Mouse (Mus musculus): ENCODE data around the gene Cd36. TPM values are rescaled to one million over a fixed set of nuclear protein-coding genes. Genes with fewer than 3 reads are reported as not detected.

Cd36 gene
- polyA plus RNA-seq, 1 experiment from 2014 or later: 0.53 TPM

DNA sequence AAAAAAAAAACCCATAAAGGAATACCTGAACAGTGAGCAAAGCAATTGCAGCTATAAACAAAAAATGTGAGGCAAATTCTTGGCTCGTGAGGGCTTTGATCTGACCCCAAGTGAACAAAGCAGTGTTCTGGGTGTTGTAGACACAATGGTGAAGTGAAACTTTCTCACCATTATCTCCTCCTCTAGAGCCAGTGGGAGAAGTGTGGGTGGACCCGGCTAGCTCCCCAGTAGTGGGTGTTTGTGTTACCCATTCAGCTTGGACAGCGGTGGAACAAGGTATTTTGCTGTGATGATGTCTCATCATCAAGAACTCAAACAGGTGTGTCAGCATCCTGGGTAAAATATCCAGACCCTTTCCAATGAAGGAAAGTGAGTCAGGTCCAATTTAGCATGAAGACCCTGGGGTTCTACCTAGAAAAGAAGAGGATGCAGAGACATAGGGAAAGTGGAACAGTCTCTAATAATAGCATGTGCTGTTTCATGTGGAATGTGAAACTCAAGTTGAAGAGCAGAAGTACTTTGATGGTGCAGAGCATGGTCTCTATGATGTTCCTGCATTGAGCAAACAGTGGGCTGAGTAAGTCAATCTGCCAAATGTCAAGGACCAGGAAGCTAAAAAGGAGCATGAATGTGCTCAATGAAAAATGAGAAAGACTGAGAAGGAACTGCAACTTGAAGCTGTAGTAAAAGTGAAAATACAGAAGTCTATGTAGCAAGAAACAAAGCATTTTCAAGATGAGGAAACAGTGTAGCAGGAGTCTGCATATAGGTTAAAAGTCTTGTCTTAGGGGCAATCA is 34.3 kb downstream of the Cd36 start:
- 86% methylated on average over 3 of the region's 3 CpGs for WGBS
- Histone ChIP-seq H3K36me3 (ENCODE audit: poor library complexity, severe bottlenecking) (no peaks in the 10 kb centered on the region), H3K4me3 (no peak overlapping the region), H3K9me3 (replicated peaks) (no peaks in the 10 kb centered on the region), H3K27me3 (no peaks in the 10 kb centered on the region), H3K9ac (no peak overlapping the region), H3K4me2 (no peak overlapping the region), H3K4me1 (no peaks in the 10 kb centered on the region), H3K27ac (no peak overlapping the region)
- no peak for ATAC-seq

- Histone ChIP-seq H3K27ac (no peak overlapping the region), H3K9me3 (replicated peaks) (no peaks in the 10 kb centered on the region), H3K27me3 (no peaks in the 10 kb centered on the region), H3K9ac (no peak overlapping the region), H3K36me3 (ENCODE audit: poor library complexity, severe bottlenecking) (no peaks in the 10 kb centered on the region), H3K4me2 (no peak overlapping the region), H3K4me1 (no peaks in the 10 kb centered on the region), H3K4me3 (no peak overlapping the region)
- ATAC-seq: no peak
- 91% methylated on average over 2 of the region's 2 CpGs for WGBS
Measured at GRCm38 (mm10) chr5:17850582-17850981, 38.0 kb downstream of the Cd36 start.

DNA sequence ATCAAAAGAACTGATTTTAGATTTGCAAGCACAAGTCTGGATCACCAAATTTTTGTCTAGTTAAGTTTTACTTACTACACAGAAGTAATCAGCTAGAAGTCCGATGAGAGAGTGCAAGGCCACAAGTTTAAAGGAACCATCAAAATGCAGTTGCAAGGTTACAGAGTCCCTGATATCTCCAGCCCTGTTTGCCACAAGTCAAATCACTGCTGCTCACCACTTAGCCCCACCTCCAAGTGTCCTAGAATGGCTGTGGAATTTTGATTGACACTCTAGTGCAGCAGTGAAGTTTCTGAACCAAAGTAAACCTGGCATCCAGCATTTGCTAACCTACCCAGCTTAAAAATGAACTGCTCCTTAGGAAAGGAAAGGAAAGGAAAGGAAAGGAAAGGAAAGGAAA is 39.0 kb downstream of the Cd36 start:
- no peak overlapping the region for H3K4me2 ChIP-seq
- no peak overlapping the region for H3K9ac ChIP-seq
- 83% methylated on average over 1 of the region's 1 CpGs for WGBS
- ATAC-seq: no peak
- no peak overlapping the region for H3K27ac ChIP-seq
- H3K9me3 ChIP-seq (replicated peaks): no peaks in the 10 kb centered on the region
- H3K4me1 ChIP-seq: no peaks in the 10 kb centered on the region
- no peaks in the 10 kb centered on the region for H3K36me3 ChIP-seq (ENCODE audit: poor library complexity, severe bottlenecking)
- H3K4me3 ChIP-seq: no peak overlapping the region
- H3K27me3 ChIP-seq: no peaks in the 10 kb centered on the region

- Histone ChIP-seq H3K4me3 (no peak overlapping the region), H3K36me3 (ENCODE audit: poor library complexity, severe bottlenecking) (no peaks in the 10 kb centered on the region), H3K27me3 (no peaks in the 10 kb centered on the region), H3K27ac (no peak overlapping the region), H3K4me2 (no peak overlapping the region), H3K9me3 (replicated peaks) (no peaks in the 10 kb centered on the region), H3K9ac (no peak overlapping the region), H3K4me1 (no peaks in the 10 kb centered on the region)
- WGBS: 92% methylated on average over 2 of the region's 2 CpGs
- no peak for ATAC-seq
Measured at GRCm38 (mm10) chr5:17848733-17849132, 39.9 kb downstream of the Cd36 start.

DNA sequence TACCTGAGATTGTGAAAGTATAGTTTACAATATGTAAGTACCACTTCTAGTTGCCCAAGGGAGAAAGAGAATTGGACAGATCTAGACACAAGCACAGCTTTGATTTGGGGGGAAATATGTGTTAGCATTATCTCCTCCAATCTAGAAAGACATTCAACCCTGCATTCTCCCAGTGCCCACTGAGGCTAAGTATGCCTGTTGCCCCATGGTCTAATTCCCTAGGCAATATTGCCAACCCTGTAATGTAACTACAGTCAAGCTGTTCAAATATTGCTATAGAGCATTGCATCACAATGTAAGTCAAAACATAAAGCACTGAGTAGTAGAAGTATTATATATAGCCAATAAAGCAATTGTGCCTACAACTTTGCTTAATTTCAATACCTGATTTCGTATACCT is 40.3 kb downstream of the Cd36 start:
- whole genome bisulfite sequencing: 90% methylated on average over 1 of the region's 1 CpGs
- no peak overlapping the region for H3K4me3 ChIP-seq
- H3K27ac ChIP-seq: no peak overlapping the region
- H3K4me2 ChIP-seq: no peak overlapping the region
- no peaks in the 10 kb centered on the region for H3K36me3 ChIP-seq (ENCODE audit: poor library complexity, severe bottlenecking)
- H3K27me3 ChIP-seq: no peaks in the 10 kb centered on the region
- H3K9me3 ChIP-seq (replicated peaks): no peaks in the 10 kb centered on the region
- H3K4me1 ChIP-seq: no peaks in the 10 kb centered on the region
- H3K9ac ChIP-seq: no peak overlapping the region
- no peak for ATAC-seq

DNA sequence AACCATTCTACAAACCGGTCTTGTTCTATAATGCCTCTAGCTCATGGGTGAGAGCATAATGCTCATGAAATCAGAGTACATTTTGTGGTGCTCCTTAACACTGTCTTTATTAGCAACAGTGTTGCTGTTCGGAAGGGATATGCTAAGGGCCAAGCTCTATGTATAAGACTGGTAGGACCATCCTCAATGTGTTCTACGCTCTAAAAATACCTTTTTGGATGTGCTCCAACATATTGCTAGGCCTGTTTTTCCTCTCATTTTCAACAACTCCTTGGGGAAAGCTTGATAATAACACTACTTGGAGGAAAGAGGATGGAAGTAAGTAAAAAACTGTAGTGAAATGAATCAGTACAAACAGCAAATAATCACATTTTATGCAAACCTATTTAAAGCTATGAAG is 44.7 kb downstream of the Cd36 start:
- ATAC-seq: no peak
- H3K9ac ChIP-seq: no peak overlapping the region
- WGBS: 93% methylated on average over 3 of the region's 3 CpGs
- no peak overlapping the region for H3K27ac ChIP-seq
- no peaks in the 10 kb centered on the region for H3K9me3 ChIP-seq (replicated peaks)
- H3K4me3 ChIP-seq: no peak overlapping the region
- H3K4me1 ChIP-seq: no peaks in the 10 kb centered on the region
- no peaks in the 10 kb centered on the region for H3K27me3 ChIP-seq
- no peaks in the 10 kb centered on the region for H3K36me3 ChIP-seq (ENCODE audit: poor library complexity, severe bottlenecking)
- H3K4me2 ChIP-seq: no peak overlapping the region

DNA sequence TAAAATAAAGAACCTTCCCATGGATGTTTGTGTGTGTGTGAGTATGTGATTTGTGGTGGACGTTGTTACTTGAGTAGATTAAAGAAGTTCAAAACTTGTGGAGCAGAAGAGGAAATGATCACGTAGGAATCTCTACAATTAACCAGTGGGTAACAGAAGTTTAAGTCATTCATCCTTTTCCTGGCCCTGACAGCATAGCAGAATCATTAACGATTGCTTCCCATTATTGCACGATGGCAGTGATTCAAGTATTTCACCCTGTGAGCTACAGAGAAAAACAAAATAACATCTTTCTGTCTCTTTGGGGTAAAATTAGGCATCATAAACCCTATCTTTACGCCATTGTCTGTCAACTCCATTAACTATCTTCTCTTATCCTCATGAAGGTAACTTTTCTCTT is 45.3 kb downstream of the Cd36 start:
- no peaks in the 10 kb centered on the region for H3K27me3 ChIP-seq
- H3K4me1 ChIP-seq: no peaks in the 10 kb centered on the region
- no peak for ATAC-seq
- H3K36me3 ChIP-seq (ENCODE audit: poor library complexity, severe bottlenecking): no peaks in the 10 kb centered on the region
- no peak overlapping the region for H3K4me3 ChIP-seq
- WGBS: 74% methylated on average over 5 of the region's 5 CpGs
- no peaks in the 10 kb centered on the region for H3K9me3 ChIP-seq (replicated peaks)
- H3K9ac ChIP-seq: no peak overlapping the region
- H3K27ac ChIP-seq: no peak overlapping the region
- H3K4me2 ChIP-seq: no peak overlapping the region

DNA sequence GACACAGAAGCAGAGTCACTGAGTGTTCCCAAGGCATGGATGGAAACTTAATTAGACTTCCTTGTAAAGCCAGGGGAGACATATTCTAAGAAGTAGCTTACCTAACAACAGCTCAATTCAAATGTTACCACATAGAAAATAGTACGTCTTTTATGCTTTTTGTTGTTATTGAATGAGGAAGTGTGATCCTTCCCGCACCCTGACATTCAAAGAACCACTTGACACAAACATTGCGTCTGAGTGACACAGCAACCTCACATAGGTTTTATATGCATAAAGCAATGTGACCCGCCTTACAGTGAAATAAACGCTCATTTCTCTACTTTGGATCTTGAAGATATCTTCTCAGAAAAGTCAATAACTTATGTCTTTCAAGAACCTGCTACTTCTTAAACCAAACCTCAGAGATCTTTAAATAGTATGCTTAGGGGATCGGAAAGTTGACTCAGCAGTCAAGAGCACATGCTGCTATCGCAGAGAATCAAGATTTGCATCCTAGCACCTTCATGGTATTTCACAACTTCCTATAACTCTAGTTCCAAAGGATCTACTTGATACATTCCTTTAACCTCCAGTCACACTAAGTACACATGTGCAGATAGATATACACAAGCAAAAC is 46.4 kb downstream of the Cd36 start:
- 80% methylated on average over 7 of the region's 7 CpGs for WGBS
- ATAC-seq: no peak
- Histone ChIP-seq H3K9me3 (replicated peaks) (no peaks in the 10 kb centered on the region), H3K36me3 (ENCODE audit: poor library complexity, severe bottlenecking) (no peaks in the 10 kb centered on the region), H3K4me1 (no peaks in the 10 kb centered on the region), H3K9ac (no peak overlapping the region), H3K4me3 (no peak overlapping the region), H3K27ac (no peak overlapping the region), H3K4me2 (no peak overlapping the region), H3K27me3 (no peaks in the 10 kb centered on the region)

- no peak for ATAC-seq
- H3K27me3 ChIP-seq: no peaks in the 10 kb centered on the region
- no peaks in the 10 kb centered on the region for H3K9me3 ChIP-seq (replicated peaks)
- no peak overlapping the region for H3K4me2 ChIP-seq
- H3K4me1 ChIP-seq: no peaks in the 10 kb centered on the region
- 86% methylated on average over 2 of the region's 2 CpGs for WGBS
- H3K9ac ChIP-seq: no peak overlapping the region
- H3K36me3 ChIP-seq (ENCODE audit: poor library complexity, severe bottlenecking): no peaks in the 10 kb centered on the region
- no peak overlapping the region for H3K4me3 ChIP-seq
- no peak overlapping the region for H3K27ac ChIP-seq
Measured at GRCm38 (mm10) chr5:17839549-17839948, 49.1 kb downstream of the Cd36 start.

GRCm38 (mm10) chr5:17836408-17836807 is 52.2 kb downstream of the Cd36 start:
- Histone ChIP-seq H3K9me3 (replicated peaks) (no peaks in the 10 kb centered on the region), H3K27ac (no peak overlapping the region), H3K4me1 (no peaks in the 10 kb centered on the region), H3K27me3 (no peaks in the 10 kb centered on the region), H3K36me3 (ENCODE audit: poor library complexity, severe bottlenecking) (no peaks in the 10 kb centered on the region), H3K4me3 (no peak overlapping the region), H3K9ac (no peak overlapping the region), H3K4me2 (no peak overlapping the region)
- no peak for ATAC-seq
- 96% methylated on average over 4 of the region's 4 CpGs for WGBS

DNA sequence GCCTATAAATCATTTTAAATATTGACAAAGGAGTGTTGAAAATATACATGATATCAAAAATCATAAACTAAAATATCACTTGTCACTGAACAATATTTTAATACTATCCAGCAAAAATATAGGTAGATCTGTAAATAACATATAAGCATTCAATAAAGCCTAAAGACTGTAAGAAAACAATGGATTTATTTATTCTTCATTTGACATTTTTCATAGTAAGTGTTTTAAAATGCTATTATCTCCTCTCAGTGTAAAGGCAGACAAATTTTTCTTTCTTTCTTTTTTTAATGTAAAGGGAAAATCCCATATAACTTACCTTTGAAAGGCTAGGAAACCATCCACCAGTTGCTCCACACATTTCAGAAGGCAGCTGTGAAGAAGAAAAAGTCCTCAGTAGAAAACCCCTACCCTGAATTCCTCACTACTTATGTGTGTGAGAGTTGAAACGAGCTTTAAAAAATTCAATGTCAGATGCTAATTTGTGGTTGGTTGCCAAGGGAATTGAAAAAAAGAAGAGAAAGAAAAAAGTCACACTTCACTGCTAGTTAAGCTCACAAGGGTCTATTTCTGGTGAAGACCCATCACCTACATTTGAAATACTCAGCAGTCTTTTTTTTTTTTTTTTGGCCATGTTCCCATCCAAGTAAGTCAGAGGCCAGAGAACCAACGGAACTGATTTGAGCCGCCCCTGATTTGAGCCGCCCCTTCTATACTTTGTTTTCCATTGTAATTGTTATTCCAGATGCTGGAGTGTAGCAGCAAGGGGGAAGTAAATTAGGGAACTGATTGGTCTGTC is 53.1 kb downstream of the Cd36 start:
- no peaks in the 10 kb centered on the region for H3K9me3 ChIP-seq (replicated peaks)
- ATAC-seq: no peak

GRCm38 (mm10) chr5:17833797-17834196 is 54.8 kb downstream of the Cd36 start:
- H3K9ac ChIP-seq: no peak overlapping the region
- H3K9me3 ChIP-seq (replicated peaks): no peaks in the 10 kb centered on the region
- H3K27me3 ChIP-seq: no peaks in the 10 kb centered on the region
- H3K27ac ChIP-seq: no peak overlapping the region
- no peak for ATAC-seq
- no peak overlapping the region for H3K4me3 ChIP-seq
- 91% methylated on average over 1 of the region's 1 CpGs for WGBS
- H3K36me3 ChIP-seq (ENCODE audit: poor library complexity, severe bottlenecking): no peaks in the 10 kb centered on the region
- H3K4me1 ChIP-seq: no peaks in the 10 kb centered on the region
- H3K4me2 ChIP-seq: no peak overlapping the region

More for the DNA sequence above, 53.1 kb downstream of the Cd36 start:
- no peaks in the 10 kb centered on the region for H3K36me3 ChIP-seq (ENCODE audit: poor library complexity, severe bottlenecking)
- no peak overlapping the region for H3K4me3 ChIP-seq
- H3K4me1 ChIP-seq: no peaks in the 10 kb centered on the region
- H3K27me3 ChIP-seq: no peaks in the 10 kb centered on the region
- WGBS: 19% methylated on average over 4 of the region's 4 CpGs
- H3K27ac ChIP-seq: no peak overlapping the region
- H3K9ac ChIP-seq: no peak overlapping the region
- H3K4me2 ChIP-seq: no peak overlapping the region
